Mouse (Mus musculus) cerebellum, adult 11-12 months (tissue): Measurements from ENCODE around the gene Raver2.

ENCODE experiments used
- DNase-seq: peaks from one replicate; pipeline ENCODE4 v3.0.0; 2022

Raver2 gene

GRCm38 (mm10) chr4:101177796-101178195 lies 109.0 kb downstream of the Raver2 start:
- no peak for DNase-seq

GRCm38 (mm10) chr4:101179076-101179475 lies 110.3 kb downstream of the Raver2 start:
- DNase-seq: no peak

GRCm38 (mm10) chr4:101179836-101180235 lies 111.1 kb downstream of the Raver2 start:
- no peak for DNase-seq

DNA sequence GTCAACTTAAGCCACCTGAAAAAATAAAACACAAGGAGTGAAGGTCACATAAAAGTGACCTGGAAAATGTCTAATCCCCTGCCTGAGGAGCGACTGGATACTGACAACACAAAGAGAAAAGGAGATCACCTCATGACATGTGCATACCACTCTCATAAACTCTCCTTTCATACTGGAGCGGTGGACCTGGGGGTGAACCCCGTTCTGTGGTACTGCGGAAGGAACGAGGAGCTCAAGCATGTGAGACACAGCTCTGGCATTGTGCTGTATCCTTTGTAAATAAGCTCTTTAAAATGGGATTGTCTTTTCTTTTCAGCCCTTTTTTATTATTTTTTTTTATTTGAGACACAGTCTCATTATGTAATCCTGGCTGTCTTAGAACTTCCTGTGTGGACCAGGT lies 111.9 kb downstream of the Raver2 start:
- DNase-seq: no peak

DNA sequence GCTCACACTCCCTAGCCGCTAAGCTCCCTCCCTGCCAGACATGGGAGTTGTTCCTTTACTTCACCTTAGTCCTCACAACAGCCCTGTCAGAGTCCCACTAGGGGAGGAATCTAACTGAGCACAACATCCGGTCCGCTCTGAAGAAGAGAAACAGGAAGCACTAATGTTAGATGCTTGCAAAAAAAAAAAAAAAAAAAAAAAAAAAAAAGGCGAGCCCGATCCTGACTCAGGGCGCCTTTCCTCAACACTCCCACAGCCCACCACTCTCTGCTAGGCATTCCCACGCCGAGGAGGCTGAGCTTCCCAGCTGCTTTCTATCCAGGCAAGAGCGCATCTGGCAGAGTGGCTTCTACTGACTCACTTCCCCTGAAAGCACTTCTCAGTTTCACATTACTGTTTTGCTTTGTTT lies 113.8 kb downstream of the Raver2 start:
- DNase-seq: no peak

DNA sequence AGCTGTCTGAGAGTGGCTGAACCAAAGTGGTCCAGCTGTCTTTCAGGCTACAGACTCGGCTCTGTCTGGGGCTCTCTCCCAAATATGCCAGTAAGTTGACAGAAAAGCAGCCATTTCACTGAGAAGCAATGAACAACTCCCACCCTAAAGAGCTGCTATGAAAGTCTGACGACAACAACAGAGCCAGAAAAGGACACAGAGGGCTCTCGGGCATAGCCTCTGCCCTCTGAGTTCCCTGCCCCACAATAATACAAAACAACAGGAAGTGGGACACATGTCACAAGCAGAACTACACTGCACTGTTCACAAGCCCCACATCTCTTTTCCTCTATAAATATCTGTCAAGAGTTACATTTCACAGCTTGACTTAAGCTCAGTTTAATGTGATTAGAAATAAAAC lies 116.4 kb downstream of the Raver2 start:
- no peak for DNase-seq

GRCm38 (mm10) chr4:101186591-101186990 lies 117.8 kb downstream of the Raver2 start:
- no peak for DNase-seq

DNA sequence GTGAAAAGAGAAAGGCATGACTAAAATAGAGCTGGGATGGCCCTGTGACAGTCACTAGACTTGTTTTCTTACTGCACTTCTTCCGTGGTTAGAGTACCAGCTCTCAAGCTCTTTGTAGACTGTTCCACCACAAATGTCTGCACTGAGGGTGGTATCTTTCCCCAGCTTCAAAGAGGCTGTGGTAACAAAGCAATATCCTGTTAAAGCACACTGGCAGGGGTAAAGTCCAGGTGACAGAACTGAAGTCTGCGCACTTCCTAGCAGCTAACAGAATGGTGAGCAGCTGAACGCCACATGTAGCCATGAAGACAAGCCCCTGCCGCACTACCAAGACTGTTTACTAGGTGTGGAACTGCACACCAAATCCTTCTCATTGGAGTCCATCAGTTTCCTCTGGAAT lies 118.6 kb downstream of the Raver2 start:
- no peak for DNase-seq

- DNase-seq: no peak
These were observed 123.6 kb downstream of the Raver2 start for GRCm38 (mm10) chr4:101192241-101192976.

GRCm38 (mm10) chr4:101194170-101194569 lies 125.4 kb downstream of the Raver2 start:
- DNase-seq: no peak

DNA sequence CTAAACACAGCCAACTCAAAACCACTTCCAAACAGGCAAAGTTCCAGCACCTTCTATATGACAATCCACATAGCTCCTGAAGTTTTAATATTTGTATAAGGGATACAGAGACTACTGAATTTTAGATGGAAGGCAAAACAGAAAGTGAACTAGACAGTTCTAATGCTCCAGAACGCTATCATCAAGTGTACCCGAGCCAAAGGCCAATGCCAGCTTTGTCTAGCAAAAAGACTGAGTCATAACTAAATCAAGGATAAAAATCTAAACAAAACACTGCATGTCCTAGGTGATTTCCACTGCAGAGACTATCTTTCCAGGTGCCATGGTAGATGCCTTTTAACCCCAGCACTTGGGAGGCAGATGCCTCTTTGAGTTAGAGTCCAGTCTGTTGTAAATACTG lies 127.6 kb downstream of the Raver2 start:
- DNase-seq: no peak

DNA sequence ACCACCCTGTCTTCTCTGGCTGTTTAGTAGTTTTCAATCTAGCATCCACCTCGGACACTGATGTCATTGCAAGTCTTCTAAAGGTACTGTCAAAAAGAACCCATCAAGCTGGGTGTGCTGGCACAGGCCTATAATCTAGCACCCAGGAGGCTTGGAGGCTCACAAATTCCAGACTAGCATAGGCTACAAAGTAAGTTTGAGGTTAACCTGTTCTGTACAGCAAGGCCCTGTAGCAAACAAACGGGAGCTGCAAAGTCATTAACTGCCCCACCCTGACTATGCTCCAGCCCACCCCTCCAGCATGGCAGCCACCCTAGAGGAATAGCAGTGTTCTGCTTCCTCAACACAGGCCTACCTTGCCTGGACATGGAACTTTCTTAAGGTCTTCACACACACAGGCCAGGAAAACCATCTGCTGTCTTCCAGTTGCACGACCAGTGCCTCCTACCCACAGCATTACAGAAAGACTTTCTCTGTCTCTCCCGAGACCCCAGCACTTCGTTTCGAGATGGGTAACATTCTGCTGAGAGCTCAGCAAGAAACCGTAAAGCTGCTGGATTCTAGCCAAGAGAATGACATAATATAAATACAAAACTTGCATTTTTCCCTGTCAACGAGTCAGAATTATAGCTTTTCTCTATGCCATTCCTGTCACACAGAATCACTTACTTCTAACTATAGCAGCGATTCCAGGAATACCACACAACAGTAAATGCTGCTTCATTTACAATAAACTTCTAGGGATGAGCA lies 128.8 kb downstream of the Raver2 start:
- peak; percentile 18 for DNase-seq

GRCm38 (mm10) chr4:101198333-101198732 lies 129.6 kb downstream of the Raver2 start:
- DNase-seq: peak; percentile 87

GRCm38 (mm10) chr4:101199433-101200081 lies 130.8 kb downstream of the Raver2 start:
- DNase-seq: peak; percentile 20
